Mouse (Mus musculus) ES-Bruce4 (cell line): ENCODE measurements around the gene Gm10320. TPM values are rescaled to one million over a fixed set of nuclear protein-coding genes. Genes with fewer than 3 reads are reported as not detected.

Experiments
- H3K27ac ChIP-seq: 2 replicates; pipeline ENCODE4 v1.5.1; 2012; ENCODE audit warnings: low read length, inconsistent platforms; ENCODE audit not compliant: insufficient read depth
- H3K27me3 ChIP-seq: 2 replicates; pipeline ENCODE4 v1.6.1; 2012; ENCODE audit warnings: mild to moderate bottlenecking, low read length, inconsistent platforms; ENCODE audit not compliant: control insufficient read depth, poor library complexity, insufficient read depth, severe bottlenecking
- H3K36me3 ChIP-seq: 2 replicates; pipeline ENCODE4 v1.6.1; 2012; ENCODE audit warnings: inconsistent platforms, mild to moderate bottlenecking, low read length, moderate library complexity; ENCODE audit not compliant: control insufficient read depth, poor library complexity, insufficient read depth, severe bottlenecking
- H3K4me1 ChIP-seq: one replicate; pipeline ENCODE4 v1.8.1; 2011; ENCODE audit warnings: low read length; ENCODE audit not compliant: control insufficient read depth, insufficient read depth
- H3K4me3 ChIP-seq: 2 replicates; pipeline ENCODE4 v1.5.1; 2011; ENCODE audit warnings: low read depth, mild to moderate bottlenecking, low read length
- H3K9ac ChIP-seq: 2 replicates; pipeline ENCODE4 v1.6.1; 2012; ENCODE audit warnings: low read depth, mild to moderate bottlenecking, inconsistent platforms; ENCODE audit not compliant: poor library complexity, severe bottlenecking
- H3K9me3 ChIP-seq: replicated peaks from 2 replicates; pipeline ENCODE4 v1.6.1; 2012; ENCODE audit warnings: mild to moderate bottlenecking, low read length, inconsistent platforms; ENCODE audit not compliant: control insufficient read depth, poor library complexity, insufficient read depth, severe bottlenecking
- CTCF ChIP-seq: IDR thresholded peaks from one replicate; pipeline ENCODE4 v1.8.1; 2011; ENCODE audit warnings: low read depth, low read length
- EP300 ChIP-seq: IDR thresholded peaks from 2 replicates; pipeline ENCODE4 v1.6.1; 2011; ENCODE audit warnings: low read depth, low read length; ENCODE audit not compliant: insufficient read depth
- POLR2A ChIP-seq: IDR thresholded peaks from one replicate; pipeline ENCODE4 v1.8.1; 2011; ENCODE audit warnings: low read length; ENCODE audit not compliant: insufficient read depth
- polyA plus RNA-seq: library from polyadenylated mRNA; stranded (reverse); fragments of >200 nt; gene quantifications from 2 replicates; pipeline ENCODE4 v1.2.4, GENCODE M21; 2011; ENCODE audit warnings: low read depth; ENCODE audit not compliant: missing spikeins, insufficient read depth, insufficient read length

Gm10320 gene
- polyA plus RNA-seq, 1 experiment = 7.8 TPM

DNA sequence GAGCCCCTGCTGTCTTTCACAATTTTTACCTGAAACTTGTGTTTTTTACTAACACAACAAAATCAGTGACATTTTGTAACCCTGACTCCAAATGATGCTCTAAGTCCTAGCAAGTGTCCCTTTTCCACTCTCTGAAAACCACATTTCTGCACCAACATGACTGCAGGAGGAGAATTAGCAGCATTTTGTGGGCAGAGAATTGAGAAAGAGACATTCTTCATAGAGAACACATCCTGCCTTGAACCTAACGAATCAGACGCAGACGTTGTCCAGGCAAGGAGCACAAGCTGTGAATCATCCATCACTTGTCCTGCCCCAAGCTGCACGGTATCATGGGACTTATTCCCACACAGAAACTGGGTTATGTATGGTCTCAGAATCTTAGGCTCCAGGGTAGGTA lies 38.7 kb downstream of the Gm10320 start:
- H3K4me1 ChIP-seq = no peaks in the 10 kb centered on the region
- H3K27me3 ChIP-seq = no peaks in the 10 kb centered on the region
- no peak for TF ChIP-seq POLR2A
- no peak for TF ChIP-seq CTCF
- no peak for TF ChIP-seq EP300

DNA sequence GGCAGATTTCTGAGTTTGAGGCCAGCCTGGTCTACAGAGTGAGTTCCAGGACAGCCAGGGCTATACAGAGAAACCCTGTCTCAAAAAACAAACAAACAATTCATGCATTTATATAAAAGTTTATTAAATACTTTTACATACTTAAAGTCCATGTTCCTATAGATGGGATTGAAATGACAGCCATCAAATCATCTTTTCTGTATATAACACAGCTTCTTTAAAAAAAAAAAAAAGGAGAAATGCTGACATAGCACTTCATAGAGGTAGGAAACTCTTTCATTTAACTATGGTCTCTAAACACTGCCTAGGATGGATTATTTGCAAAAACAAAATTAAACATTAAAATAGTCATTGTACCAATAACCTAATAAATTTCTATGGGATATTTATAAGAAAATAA lies 43.1 kb downstream of the Gm10320 start:
- Histone ChIP-seq H3K9ac (no peak overlapping the region), H3K27ac (no peak overlapping the region), H3K4me1 (no peaks in the 10 kb centered on the region), H3K27me3 (0 out of 2 replicates have a peak, but pooled peaks cover 2% of the 10 kb centered on the region), H3K4me3 (no peak overlapping the region), H3K9me3 (peaks cover 7% of the 10 kb centered on the region), H3K36me3 (no peaks in the 10 kb centered on the region)
- TF ChIP-seq POLR2A (no peak), CTCF (no peak), EP300 (no peak)

More for the DNA sequence above, 38.7 kb downstream of the Gm10320 start:
- no peak overlapping the region for H3K27ac ChIP-seq
- peaks cover 4% of the 10 kb centered on the region; the same call in 1 of the 2 replicates for H3K9me3 ChIP-seq
- no peak overlapping the region for H3K4me3 ChIP-seq
- H3K9ac ChIP-seq = no peak overlapping the region
- no peaks in the 10 kb centered on the region for H3K36me3 ChIP-seq

DNA sequence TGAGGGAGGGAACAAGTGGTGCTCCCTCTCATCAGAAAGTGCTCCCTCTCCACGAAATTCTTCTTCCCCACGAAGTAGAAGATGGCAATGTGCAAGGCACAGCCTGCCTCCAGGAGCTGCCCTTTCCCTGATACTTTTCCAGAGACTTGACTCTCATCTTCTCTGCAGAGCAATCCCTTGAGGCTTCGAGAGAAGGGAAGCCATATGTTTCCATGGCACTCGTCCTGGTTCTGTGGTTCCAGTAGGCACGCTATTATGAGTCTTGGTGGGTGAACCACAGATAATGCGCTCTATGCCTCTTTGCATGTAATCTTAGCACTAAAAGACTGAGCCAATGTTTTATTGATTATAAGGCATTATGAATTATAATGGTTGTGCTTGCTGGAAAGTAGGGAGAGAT lies 44.1 kb downstream of the Gm10320 start:
- Histone ChIP-seq H3K27ac (no peak overlapping the region), H3K4me1 (no peaks in the 10 kb centered on the region), H3K27me3 (0 out of 2 replicates have a peak, but pooled peaks cover 2% of the 10 kb centered on the region), H3K4me3 (no peak overlapping the region), H3K9ac (no peak overlapping the region), H3K9me3 (peaks cover 7% of the 10 kb centered on the region), H3K36me3 (no peaks in the 10 kb centered on the region)
- TF ChIP-seq CTCF (no peak), POLR2A (no peak), EP300 (no peak)

DNA sequence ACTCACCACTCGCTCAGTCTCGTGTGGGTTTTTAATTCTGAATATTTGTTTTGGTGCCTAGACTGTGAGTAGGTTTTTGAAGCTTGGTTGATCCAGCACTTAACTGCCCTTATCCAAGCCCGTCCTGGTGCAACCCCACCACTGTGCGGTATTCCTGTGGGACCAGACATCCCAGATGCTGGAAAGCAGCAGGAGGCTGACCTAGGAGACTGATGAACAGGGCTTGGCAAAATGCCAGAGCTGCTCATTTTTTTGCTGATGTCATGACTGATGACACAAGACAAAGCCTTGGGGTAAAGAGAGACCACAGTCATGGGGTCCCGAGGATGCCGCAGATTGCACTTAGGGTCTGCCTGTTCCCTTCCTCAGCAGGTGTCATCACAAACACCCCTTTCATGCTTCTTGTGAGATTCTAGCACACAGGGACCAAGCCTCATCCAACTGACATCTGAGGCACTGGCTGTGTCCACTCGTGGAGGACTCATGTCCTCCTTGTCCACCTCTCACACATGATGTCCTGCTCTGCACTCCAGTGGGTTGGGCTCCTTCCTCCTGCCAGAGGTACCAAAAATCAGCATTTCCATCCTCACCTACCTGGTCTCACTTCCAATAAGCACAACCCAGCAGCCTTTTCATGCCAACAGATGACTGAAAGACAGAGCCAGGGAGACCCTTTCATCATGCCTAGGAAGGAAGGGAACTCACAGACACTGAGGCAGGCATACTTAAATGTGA lies 46.2 kb downstream of the Gm10320 start:
- H3K4me1 ChIP-seq = no peaks in the 10 kb centered on the region
- TF ChIP-seq POLR2A (no peak), CTCF (no peak), EP300 (no peak)
- H3K36me3 ChIP-seq = no peaks in the 10 kb centered on the region
- peaks cover 3% of the 10 kb centered on the region; the same call in 1 of the 2 replicates for H3K9me3 ChIP-seq
- no peak overlapping the region for H3K4me3 ChIP-seq
- H3K27me3 ChIP-seq = 0 out of 2 replicates have a peak, but pooled peaks cover 2% of the 10 kb centered on the region
- H3K9ac ChIP-seq = no peak overlapping the region
- no peak overlapping the region for H3K27ac ChIP-seq

DNA sequence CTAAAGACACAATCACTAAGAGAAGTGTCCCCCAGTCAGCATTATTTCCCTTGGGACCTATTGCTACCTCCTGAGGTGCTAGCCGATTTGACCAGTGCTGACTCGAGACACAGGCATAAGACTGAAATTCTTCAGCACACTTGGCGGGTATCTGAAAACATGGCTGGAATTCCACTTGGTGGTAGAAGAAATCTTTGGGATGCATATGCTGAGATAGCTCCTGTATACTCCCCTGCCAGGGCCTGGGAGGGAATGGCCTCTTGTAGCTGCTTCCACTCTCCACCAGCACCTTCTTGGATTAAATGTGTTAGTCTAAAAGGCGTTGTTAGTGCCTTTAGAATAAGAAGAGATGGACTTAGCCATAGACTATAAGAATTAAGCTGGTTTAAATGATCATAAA lies 50.8 kb downstream of the Gm10320 start:
- Histone ChIP-seq H3K4me1 (no peaks in the 10 kb centered on the region), H3K27me3 (no peaks in the 10 kb centered on the region), H3K9me3 (no peaks in the 10 kb centered on the region), H3K4me3 (no peak overlapping the region), H3K9ac (no peak overlapping the region), H3K36me3 (no peaks in the 10 kb centered on the region), H3K27ac (no peak overlapping the region)
- TF ChIP-seq EP300 = no peak
- no peak for TF ChIP-seq CTCF
- no peak for TF ChIP-seq POLR2A

DNA sequence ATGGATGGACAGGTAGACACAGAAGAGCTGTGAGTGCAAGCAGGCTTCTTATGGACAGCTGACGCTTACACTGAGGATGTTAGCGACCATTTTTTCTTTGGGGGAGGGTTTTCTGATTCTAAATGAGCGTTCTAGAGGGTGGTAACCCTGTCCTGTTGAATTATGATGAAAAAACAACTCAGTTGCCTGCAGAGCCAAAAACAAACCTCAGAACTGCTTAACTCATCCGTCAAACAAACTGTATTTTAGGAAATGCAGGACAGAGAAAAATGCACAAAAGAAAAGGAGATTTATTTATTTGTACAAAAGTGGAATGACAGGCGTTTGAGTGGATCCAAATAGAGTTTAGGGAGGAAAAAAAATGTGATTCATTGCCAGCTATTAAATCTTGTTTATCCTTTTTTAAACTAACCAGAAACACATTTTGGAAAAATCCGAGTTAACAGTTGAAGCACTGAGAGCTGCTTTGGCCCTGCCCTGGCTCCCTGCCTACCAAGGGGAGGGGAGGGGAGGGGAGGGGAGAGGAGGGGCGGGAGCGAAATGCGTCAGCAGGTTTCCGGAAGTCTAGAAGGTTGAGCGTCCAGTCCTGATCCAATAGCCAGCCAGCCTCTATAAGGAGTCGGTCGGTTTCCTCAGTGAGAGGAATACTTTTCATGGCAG lies 51.4 kb downstream of the Gm10320 start:
- Histone ChIP-seq H3K9me3 (no peaks in the 10 kb centered on the region), H3K27ac (no peak overlapping the region)

More for the DNA sequence above, 51.4 kb downstream of the Gm10320 start:
- TF ChIP-seq CTCF (no peak), POLR2A (no peak), EP300 (no peak)
- Histone ChIP-seq H3K4me1 (no peaks in the 10 kb centered on the region), H3K4me3 (no peak overlapping the region), H3K36me3 (no peaks in the 10 kb centered on the region), H3K9ac (no peak overlapping the region), H3K27me3 (no peaks in the 10 kb centered on the region)

Other genes with a start within 250 kb of the Gm10320 start
- 47.6 and 48.3 TPM in 2 replicates for gene Utp15, start 229.0 kb downstream of the Gm10320 start, polyA plus RNA-seq
- 34.4 and 34.6 TPM in 2 replicates for gene Ankra2, start 228.9 kb downstream of the Gm10320 start, polyA plus RNA-seq
- not detected in 2 replicates for gene Gm21976, start 212.1 kb downstream of the Gm10320 start, polyA plus RNA-seq
- gene Btf3, start 175.0 kb downstream of the Gm10320 start, polyA plus RNA-seq = 1,083 and 1,169 TPM in 2 replicates
- not detected in 2 replicates for gene Foxd1, start 137.8 kb downstream of the Gm10320 start, polyA plus RNA-seq
- not detected in 2 replicates for gene Tmem174, start 145.4 kb upstream of the Gm10320 start, polyA plus RNA-seq
- 0.99 TPM in 1 of 2 replicates, not detected in the other for gene Tmem171, start 202.8 kb upstream of the Gm10320 start, polyA plus RNA-seq